ENCODE assay signal across 13 mouse cellular contexts in the genomic region with DNA sequence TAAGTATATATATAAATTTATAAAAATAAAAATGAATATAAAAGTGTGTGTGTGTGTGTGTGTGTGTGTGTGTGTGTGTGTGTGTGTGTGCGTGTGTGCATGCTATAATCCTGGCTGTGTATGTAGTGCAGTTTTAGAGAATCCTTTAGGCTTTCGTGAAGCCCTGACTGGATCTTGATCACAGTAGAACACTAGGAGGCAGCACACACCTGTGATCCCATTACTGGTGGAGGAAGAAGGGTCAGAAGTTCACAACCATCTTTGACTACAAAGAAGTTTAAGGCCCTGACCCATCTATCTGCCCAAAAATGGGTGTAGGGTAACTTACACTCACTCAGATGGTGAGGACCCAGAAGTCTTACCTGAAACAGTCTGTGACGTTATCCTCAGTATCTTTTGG. TPM values are rescaled to one million over a fixed set of nuclear protein-coding genes. Genes with fewer than 3 reads are reported as not detected.
DNase-seq lines count a peak whose midpoint lies in the region; ATAC-seq and TF ChIP-seq lines count a peak whose summit lies in the region.
"Had no signal": no experiment of that assay in that cellular context is flagged by ENCODE, and none has a peak within 500 bp of the region (broad histone marks: within the 10 kb centered on the region; RNA-seq: fewer than 3 reads in every experiment).

No protein-coding gene starts in this region.

- no peak for ATAC-seq in intestine, embryonic 14.5 days (replicated peaks; ENCODE audit: low FRiP score, low TSS enrichment, low read depth)
- no peak for ATAC-seq in intestine, embryonic 16.5 days
- ATAC-seq in inflammation-experienced regulatory T-cells, adult 6 months: no peak

- no peaks in the 10 kb centered on the region for H3K4me1 ChIP-seq in intestine, embryonic 14.5 days (replicated peaks; ENCODE audit: control insufficient read depth, insufficient read depth, low read length)
- H3K4me1 ChIP-seq in intestine, embryonic 16.5 days (ENCODE audit: control insufficient read depth, insufficient read depth, low read length): no peaks in the 10 kb centered on the region
- H3K4me1 ChIP-seq: lung, embryonic 15.5 days had no signal

- no peak overlapping the region for H3K4me2 ChIP-seq in intestine, embryonic 14.5 days (ENCODE audit: low read length)
- no peak overlapping the region for H3K4me2 ChIP-seq in intestine, embryonic 16.5 days (ENCODE audit: low read depth, low read length)
- H3K4me2 ChIP-seq: lung, embryonic 15.5 days had no signal

- no peak overlapping the region for H3K27ac ChIP-seq in intestine, embryonic 14.5 days (ENCODE audit: low read depth)
- H3K27ac ChIP-seq in intestine, embryonic 16.5 days (ENCODE audit: low read length): no peak overlapping the region
- H3K27ac ChIP-seq in gastrocnemius, adult 2 months: no peak overlapping the region
- H3K27ac ChIP-seq: lung, embryonic 15.5 days had no signal

- H3K9me3 ChIP-seq in intestine, embryonic 14.5 days (ENCODE audit: control insufficient read depth, low read length): no peaks in the 10 kb centered on the region
- no peaks in the 10 kb centered on the region for H3K9me3 ChIP-seq in intestine, embryonic 16.5 days (ENCODE audit: control insufficient read depth, low read length)
- H3K9me3 ChIP-seq: lung, embryonic 15.5 days had no signal

- no peaks in the 10 kb centered on the region for H3K36me3 ChIP-seq in intestine, embryonic 14.5 days (ENCODE audit: control insufficient read depth, insufficient read depth, low read length)
- no peaks in the 10 kb centered on the region for H3K36me3 ChIP-seq in intestine, embryonic 16.5 days (ENCODE audit: control insufficient read depth, insufficient read depth, low read length)
- H3K36me3 ChIP-seq: lung, embryonic 15.5 days had no signal

- no peak overlapping the region for H3K9ac ChIP-seq in intestine, embryonic 14.5 days (ENCODE audit: low read length)
- no peak overlapping the region for H3K9ac ChIP-seq in intestine, embryonic 16.5 days (ENCODE audit: low read depth, low read length)
- H3K9ac ChIP-seq: lung, embryonic 15.5 days had no signal

- WGBS in intestine, embryonic 14.5 days: 74% methylated on average over 3 of the region's 3 CpGs
- 77% methylated on average over 3 of the region's 3 CpGs for WGBS in intestine, embryonic 16.5 days

- DNase-seq in intestine, embryonic 14.5 days (ENCODE audit: low spot score): peak; percentile 46
- peak; percentile 15 for DNase-seq in thymus, postnatal 0 days (ENCODE audit: low spot score)
- DNase-seq in thymus, postnatal 36 days: no peak
- peak; percentile 18 for DNase-seq in embryo, embryonic 11 days
- peak; percentile 6 for DNase-seq in thymus, postnatal 25 days
- DNase-seq in gastrocnemius, adult 2 months: no peak
- DNase-seq: cerebellum, postnatal 36 days; layer of hippocampus, adult 9-11 months had no signal

- H3K27me3 ChIP-seq in intestine, embryonic 14.5 days (replicated peaks; ENCODE audit: control insufficient read depth, insufficient read depth, low read length): no peaks in the 10 kb centered on the region
- H3K27me3 ChIP-seq in intestine, embryonic 16.5 days (replicated peaks; ENCODE audit: control insufficient read depth, insufficient read depth, low read length): no peaks in the 10 kb centered on the region
- H3K27me3 ChIP-seq: lung, embryonic 15.5 days had no signal

- intact Hi-C loops in gastrocnemius, adult 2 months (cut with DNase I): no loop called here

- H3K4me3 ChIP-seq in intestine, embryonic 14.5 days (ENCODE audit: low read depth, low read length): no peak overlapping the region
- no peak overlapping the region for H3K4me3 ChIP-seq in intestine, embryonic 16.5 days (ENCODE audit: low read length)
- no peak overlapping the region for H3K4me3 ChIP-seq in gastrocnemius, adult 2 months
- H3K4me3 ChIP-seq: lung, embryonic 15.5 days had no signal

- no peak for TF ChIP-seq CTCF in gastrocnemius, adult 2 months (IDR thresholded peaks at IDR 0.05)

RNA-seq across cellular contexts. Expression of a gene that starts 1.3 kb away (rescaled TPM):
- polyA plus RNA-seq in intestine, embryonic 14.5 days (2014; fragmentation: Nextera tagmentation; extraction: Ambion mirVana): not detected in 2 replicates
- polyA plus RNA-seq in intestine, embryonic 16.5 days (2015; fragmentation: Nextera tagmentation; extraction: Ambion mirVana): not detected in 2 replicates
- polyA plus RNA-seq in thymus, postnatal 0 days (2015; fragmentation: Nextera tagmentation; extraction: Ambion mirVana): not detected in 2 replicates
- 1 to 10 TPM; 1.2 to 1.8 (median 1.4) TPM for polyA plus RNA-seq in inflammation-experienced regulatory T-cells, adult 6 months (2017; shearing (Covaris generic))
- not detected for total RNA-seq in gastrocnemius, adult 2 months (2021)
- polyA plus RNA-seq: heart, embryonic 14.5 days; lung, embryonic 15.5 days; neural tube, embryonic 11.5 days had no signal

RNA-seq across cellular contexts. Expression of a gene that starts 48.6 kb away (rescaled TPM):
- not detected in 2 replicates for polyA plus RNA-seq in intestine, embryonic 14.5 days (2014; fragmentation: Nextera tagmentation; extraction: Ambion mirVana)
- not detected in 2 replicates for polyA plus RNA-seq in intestine, embryonic 16.5 days (2015; fragmentation: Nextera tagmentation; extraction: Ambion mirVana)
- polyA plus RNA-seq in thymus, postnatal 0 days (2015; fragmentation: Nextera tagmentation; extraction: Ambion mirVana): 0.06 and 0.10 TPM in 2 replicates
- polyA plus RNA-seq in inflammation-experienced regulatory T-cells, adult 6 months (2017; shearing (Covaris generic)): under 1 TPM in 1 of 3 experiments, not detected in 2; 0.21 TPM
- total RNA-seq in gastrocnemius, adult 2 months (2021): not detected
- polyA plus RNA-seq: lung, embryonic 15.5 days; neural tube, embryonic 11.5 days had no signal

Comparison
In these comparisons a context has a peak if more than half of its experiments do, and no peak if none do; other contexts are left out.
1. DNase-seq: peak in intestine, embryonic 14.5 days (single experiment), thymus, postnatal 0 days (single experiment), embryo, embryonic 11 days (single experiment) and thymus, postnatal 25 days (single experiment); none in thymus, postnatal 36 days (0 of 2) and gastrocnemius, adult 2 months (single experiment).